Mouse (Mus musculus) heart, postnatal 0 days (tissue): ENCODE results near the gene Muc1. TPM values are rescaled to one million over a fixed set of nuclear protein-coding genes. Genes with fewer than 3 reads are reported as not detected.

ENCODE experiments used
- ATAC-seq: fragments of 200-750 bp; cut with Nextera tagmentation; 2 replicates; pipeline ENCODE4 v1.8.0; 2017; ENCODE audit warnings: low read depth, moderate number of reproducible peaks, moderate library complexity; ENCODE audit not compliant: insufficient read depth
- DNase-seq: peaks from one replicate; pipeline ENCODE4 v3.0.0-alpha.2; 2016; ENCODE audit warnings: low spot score
- H3K27ac ChIP-seq: fragments of 300-500 bp; sonication (generic); 2 replicates; pipeline ENCODE4 v1.5.1; 2014; ENCODE audit warnings: low read depth, mild to moderate bottlenecking
- H3K27me3 ChIP-seq: fragments of 300-500 bp; sonication (generic); 2 replicates; pipeline ENCODE4 v1.6.1; 2014; ENCODE audit warnings: low read length, mixed read lengths; ENCODE audit not compliant: control insufficient read depth, insufficient read depth
- H3K36me3 ChIP-seq: fragments of 300-500 bp; sonication (generic); replicated peaks from 2 replicates; pipeline ENCODE4 v1.6.1; 2014; ENCODE audit warnings: low read length, mixed read lengths; ENCODE audit not compliant: control insufficient read depth, insufficient read depth
- H3K4me1 ChIP-seq: fragments of 300-500 bp; sonication (generic); 2 replicates; pipeline ENCODE4 v1.6.1; 2014; ENCODE audit warnings: antibody characterized with exemption; ENCODE audit not compliant: control insufficient read depth, insufficient read depth
- H3K4me2 ChIP-seq: fragments of 300-500 bp; sonication (generic); 2 replicates; pipeline ENCODE4 v1.6.1; 2014; ENCODE audit warnings: low read depth, mild to moderate bottlenecking, low read length, moderate library complexity
- H3K4me3 ChIP-seq: fragments of 300-500 bp; sonication (generic); 2 replicates; pipeline ENCODE4 v1.5.1; 2014; ENCODE audit warnings: low read depth, low read length
- H3K9ac ChIP-seq: fragments of 300-500 bp; sonication (generic); replicated peaks from 2 replicates; pipeline ENCODE4 v1.6.1; 2014; ENCODE audit warnings: low read depth, low read length, mixed read lengths
- H3K9me3 ChIP-seq: fragments of 300-500 bp; sonication (generic); replicated peaks from 2 replicates; pipeline ENCODE4 v1.6.1; 2016; ENCODE audit warnings: low read length; ENCODE audit not compliant: control insufficient read depth
- CTCF ChIP-seq: IDR thresholded peaks from 2 replicates; pipeline ENCODE4 v1.5.1; 2016; ENCODE audit warnings: antibody characterized with exemption, control low read depth, low read depth
- EP300 ChIP-seq: IDR thresholded peaks from 2 replicates; pipeline ENCODE4 v1.6.1; 2016; ENCODE audit warnings: antibody characterized with exemption, low read depth
- WGBS: fragments of 180-500 bp; shearing (Covaris S2); extraction: QIAGEN DNeasy Blood & Tissue Kit; methylation state at CpG from one replicate; pipeline ENCODE4 v1.1.7; 2014; 5-methylcytosine and 5-hydroxymethylcytosine counted together
- polyA plus RNA-seq: library from polyadenylated mRNA; unstranded; fragments of >200 nt; fragmentation: Nextera tagmentation; extraction: Ambion mirVana; gene quantifications from 2 replicates; pipeline ENCODE4 v1.2.1, GENCODE M21; 2015
- total RNA-seq: library from RNA; depleted of rRNA; stranded (reverse); fragments of >200 nt; gene quantifications from 2 replicates; pipeline ENCODE4 v1.2.3, GENCODE M21; 2014; ENCODE audit warnings: low replicate concordance

The Muc1 gene
- total and polyA plus RNA-seq, 2 experiments from 2014 or later, result 0.20 TPM; not detected in 1

- ATAC-seq (no peak), DNase-seq (no peak)
- Histone ChIP-seq H3K9ac (no peak overlapping the region), H3K9me3 (no peaks in the 10 kb centered on the region), H3K4me1 (peaks cover 5% of the 10 kb centered on the region), H3K4me2 (no peak overlapping the region), H3K27ac (no peak overlapping the region), H3K27me3 (no peaks in the 10 kb centered on the region), H3K4me3 (no peak overlapping the region), H3K36me3 (peaks cover 62% of the 10 kb centered on the region)
- no peak for TF ChIP-seq EP300
- TF ChIP-seq CTCF, result no peak
- 88% methylated on average over 7 of the region's 7 CpGs for WGBS
These were observed 22.8 kb upstream of the Muc1 start for GRCm38 (mm10) chr3:89206079-89206478.

- Histone ChIP-seq H3K27ac (no peak overlapping the region), H3K36me3 (peaks cover 62% of the 10 kb centered on the region), H3K27me3 (no peaks in the 10 kb centered on the region), H3K4me3 (no peak overlapping the region), H3K9me3 (no peaks in the 10 kb centered on the region), H3K4me1 (peaks cover 5% of the 10 kb centered on the region), H3K9ac (no peak overlapping the region), H3K4me2 (no peak overlapping the region)
- DNase-seq, result no peak
- no peak for ATAC-seq
- 77% methylated on average over 2 of the region's 2 CpGs for WGBS
- TF ChIP-seq CTCF (no peak), EP300 (no peak)
These were observed 22.2 kb upstream of the Muc1 start for GRCm38 (mm10) chr3:89206695-89207094.

DNA sequence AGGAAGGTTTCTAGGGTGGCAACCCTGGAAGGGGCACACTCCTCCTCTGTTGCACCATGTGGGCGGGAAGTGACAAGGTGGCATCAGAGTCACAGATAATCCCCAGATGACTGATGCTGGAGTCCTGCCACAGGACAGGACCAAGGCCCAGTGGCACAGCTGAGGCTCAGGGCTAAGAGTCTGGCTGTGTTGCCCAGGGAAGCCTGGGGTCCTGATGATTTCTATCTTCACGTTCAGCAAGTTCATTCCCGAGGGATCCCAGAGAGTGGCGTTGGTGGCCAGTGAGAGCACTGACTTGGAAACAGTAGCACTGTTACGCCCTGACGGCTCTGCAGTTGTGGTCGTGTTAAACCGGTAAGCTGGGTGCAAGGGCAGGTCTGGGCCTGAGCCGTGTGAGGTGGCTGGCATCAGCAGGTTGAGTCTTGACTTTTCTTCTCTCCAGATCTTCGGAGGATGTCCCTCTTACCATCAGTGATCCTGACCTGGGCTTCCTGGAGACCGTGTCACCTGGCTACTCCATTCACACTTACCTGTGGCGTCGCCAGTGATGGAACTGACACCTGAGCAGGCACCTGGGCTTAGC lies 20.7 kb upstream of the Muc1 start:
- Histone ChIP-seq H3K4me2 (no peak overlapping the region), H3K36me3 (peaks cover 65% of the 10 kb centered on the region), H3K9me3 (no peaks in the 10 kb centered on the region), H3K27ac (no peak overlapping the region), H3K9ac (no peak overlapping the region), H3K4me3 (no peak overlapping the region), H3K4me1 (peaks cover 8% of the 10 kb centered on the region), H3K27me3 (no peaks in the 10 kb centered on the region)
- TF ChIP-seq EP300, result no peak
- no peak for TF ChIP-seq CTCF
- WGBS, result 87% methylated on average over 13 of the region's 13 CpGs
- ATAC-seq (no peak), DNase-seq (no peak)

DNA sequence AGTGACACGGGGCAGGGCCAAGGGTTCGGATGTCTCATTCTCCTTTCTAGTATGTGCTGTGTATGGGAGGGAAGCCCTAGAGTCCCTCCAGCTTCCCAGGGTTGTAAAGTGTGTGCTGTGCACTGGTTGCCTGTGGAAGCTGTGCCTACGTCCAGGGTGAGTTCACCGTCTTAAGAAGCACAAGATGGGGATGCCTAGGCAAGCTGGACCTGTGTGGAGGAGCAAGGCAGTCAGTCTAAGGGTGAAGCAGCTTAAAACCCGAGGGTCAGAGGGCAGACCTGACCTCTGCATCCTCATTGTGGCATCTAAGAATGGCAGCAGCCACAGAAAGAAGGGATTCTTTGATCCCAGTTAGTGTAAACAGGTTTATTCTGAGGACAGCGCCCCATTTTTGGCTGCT lies 20.1 kb upstream of the Muc1 start:
- H3K9me3 ChIP-seq, result no peaks in the 10 kb centered on the region
- H3K27me3 ChIP-seq, result no peaks in the 10 kb centered on the region
- no peak overlapping the region for H3K9ac ChIP-seq
- H3K27ac ChIP-seq, result no peak overlapping the region
- TF ChIP-seq EP300 (no peak), CTCF (no peak)
- no peak overlapping the region for H3K4me3 ChIP-seq
- no peak overlapping the region for H3K4me2 ChIP-seq
- peaks cover 65% of the 10 kb centered on the region for H3K36me3 ChIP-seq
- peaks cover 7% of the 10 kb centered on the region for H3K4me1 ChIP-seq
- DNase-seq, result no peak
- WGBS, result 83% methylated on average over 6 of the region's 6 CpGs
- ATAC-seq, result no peak

GRCm38 (mm10) chr3:89209731-89210130 lies 19.1 kb upstream of the Muc1 start:
- Histone ChIP-seq H3K27me3 (no peaks in the 10 kb centered on the region), H3K4me2 (no peak overlapping the region), H3K4me3 (no peak overlapping the region), H3K27ac (no peak overlapping the region), H3K9ac (no peak overlapping the region), H3K4me1 (peaks cover 7% of the 10 kb centered on the region), H3K36me3 (peaks cover 59% of the 10 kb centered on the region), H3K9me3 (no peaks in the 10 kb centered on the region)
- ATAC-seq (no peak), DNase-seq (no peak)
- 92% methylated on average over 7 of the region's 7 CpGs for WGBS
- no peak for TF ChIP-seq EP300
- no peak for TF ChIP-seq CTCF

- Histone ChIP-seq H3K27ac (no peak overlapping the region), H3K4me1 (peaks cover 7% of the 10 kb centered on the region), H3K4me3 (no peak overlapping the region), H3K9me3 (no peaks in the 10 kb centered on the region), H3K9ac (no peak overlapping the region), H3K36me3 (peaks cover 57% of the 10 kb centered on the region), H3K4me2 (no peak overlapping the region), H3K27me3 (no peaks in the 10 kb centered on the region)
- no peak for ATAC-seq
- TF ChIP-seq EP300 (no peak), CTCF (no peak)
- WGBS, result 72% methylated on average over 13 of the region's 13 CpGs
- no peak for DNase-seq
These were observed 18.7 kb upstream of the Muc1 start for GRCm38 (mm10) chr3:89210162-89210561.
